Mouse (Mus musculus): ENCODE measurements at regions not wholly inside any gene's neighbourhood (a gene's known extent, or its start where the extent isn't known, plus 50 kb on each side); places are given as distances from the start of the nearest gene placed in this dataset.
A peak's percentile ranks its signal among the peaks of the same experiment; 100 is the strongest.

- TF ChIP-seq POLR2A (IDR thresholded peaks at IDR 0.05; ENCODE audit: borderline replicate concordance, extremely low read depth, insufficient read depth, insufficient read length, poor library complexity, severe bottlenecking) (no peak), CTCF (IDR thresholded peaks at IDR 0.05; ENCODE audit: borderline replicate concordance, extremely low read depth, insufficient read depth, insufficient read length) (no peak)
- DNase-seq (ENCODE audit: low read depth), result no peak
These were observed 118.1 kb upstream of the Far2 start for GRCm38 (mm10) chr6:147928951-147929350.

- TF ChIP-seq POLR2A (IDR thresholded peaks at IDR 0.05; ENCODE audit: borderline replicate concordance, extremely low read depth, insufficient read depth, insufficient read length, poor library complexity, severe bottlenecking), result no peak
- TF ChIP-seq CTCF (IDR thresholded peaks at IDR 0.05; ENCODE audit: borderline replicate concordance, extremely low read depth, insufficient read depth, insufficient read length), result no peak
- no peak for DNase-seq (ENCODE audit: low read depth)
These were observed 103.0 kb upstream of the Far2 start for GRCm38 (mm10) chr6:147944020-147944419.

GRCm38 (mm10) chr6:147944940-147945676, 102.0 kb upstream of the Far2 start:
- TF ChIP-seq POLR2A (IDR thresholded peaks at IDR 0.05; ENCODE audit: borderline replicate concordance, extremely low read depth, insufficient read depth, insufficient read length, poor library complexity, severe bottlenecking) (no peak), CTCF (IDR thresholded peaks at IDR 0.05; ENCODE audit: borderline replicate concordance, extremely low read depth, insufficient read depth, insufficient read length) (no peak)
- DNase-seq (ENCODE audit: low read depth), result no peak

GRCm38 (mm10) chr6:147947997-147948396, 99.1 kb upstream of the Far2 start:
- DNase-seq (ENCODE audit: low read depth), result peak; percentile 65
- no peak for TF ChIP-seq POLR2A (IDR thresholded peaks at IDR 0.05; ENCODE audit: borderline replicate concordance, extremely low read depth, insufficient read depth, insufficient read length, poor library complexity, severe bottlenecking)
- TF ChIP-seq CTCF (IDR thresholded peaks at IDR 0.05; ENCODE audit: borderline replicate concordance, extremely low read depth, insufficient read depth, insufficient read length), result no peak

- no peak for DNase-seq (ENCODE audit: low read depth)
- TF ChIP-seq POLR2A (IDR thresholded peaks at IDR 0.05; ENCODE audit: borderline replicate concordance, extremely low read depth, insufficient read depth, insufficient read length, poor library complexity, severe bottlenecking) (no peak), CTCF (IDR thresholded peaks at IDR 0.05; ENCODE audit: borderline replicate concordance, extremely low read depth, insufficient read depth, insufficient read length) (no peak)
These were observed 95.4 kb upstream of the Far2 start for GRCm38 (mm10) chr6:147951642-147952041.

GRCm38 (mm10) chr6:147953058-147953679, 93.9 kb upstream of the Far2 start:
- peak; percentile 70 for DNase-seq (ENCODE audit: low read depth)

GRCm38 (mm10) chr6:147953753-147954152, 93.3 kb upstream of the Far2 start:
- no peak for DNase-seq (ENCODE audit: low read depth)
- no peak for TF ChIP-seq CTCF (IDR thresholded peaks at IDR 0.05; ENCODE audit: borderline replicate concordance, extremely low read depth, insufficient read depth, insufficient read length)
- TF ChIP-seq POLR2A (IDR thresholded peaks at IDR 0.05; ENCODE audit: borderline replicate concordance, extremely low read depth, insufficient read depth, insufficient read length, poor library complexity, severe bottlenecking), result no peak

More at GRCm38 (mm10) chr6:147953058-147953679, 93.9 kb upstream of the Far2 start:
- TF ChIP-seq CTCF (IDR thresholded peaks at IDR 0.05; ENCODE audit: borderline replicate concordance, extremely low read depth, insufficient read depth, insufficient read length), result peak; percentile 42; the same call in 1 of the 2 replicates
- no peak for TF ChIP-seq POLR2A (IDR thresholded peaks at IDR 0.05; ENCODE audit: borderline replicate concordance, extremely low read depth, insufficient read depth, insufficient read length, poor library complexity, severe bottlenecking)

- DNase-seq (ENCODE audit: low read depth), result no peak
- TF ChIP-seq CTCF (IDR thresholded peaks at IDR 0.05; ENCODE audit: borderline replicate concordance, extremely low read depth, insufficient read depth, insufficient read length), result no peak
- no peak for TF ChIP-seq POLR2A (IDR thresholded peaks at IDR 0.05; ENCODE audit: borderline replicate concordance, extremely low read depth, insufficient read depth, insufficient read length, poor library complexity, severe bottlenecking)
These were observed 92.8 kb upstream of the Far2 start for GRCm38 (mm10) chr6:147954253-147954652.

- DNase-seq (ENCODE audit: low read depth), result peak; percentile 33
- TF ChIP-seq CTCF (IDR thresholded peaks at IDR 0.05; ENCODE audit: borderline replicate concordance, extremely low read depth, insufficient read depth, insufficient read length) (peak; percentile 30; the same call in 1 of the 2 replicates), POLR2A (IDR thresholded peaks at IDR 0.05; ENCODE audit: borderline replicate concordance, extremely low read depth, insufficient read depth, insufficient read length, poor library complexity, severe bottlenecking) (no peak)
These were observed 91.9 kb upstream of the Far2 start for GRCm38 (mm10) chr6:147954967-147955830.

- TF ChIP-seq CTCF (IDR thresholded peaks at IDR 0.05; ENCODE audit: borderline replicate concordance, extremely low read depth, insufficient read depth, insufficient read length) (no peak), POLR2A (IDR thresholded peaks at IDR 0.05; ENCODE audit: borderline replicate concordance, extremely low read depth, insufficient read depth, insufficient read length, poor library complexity, severe bottlenecking) (no peak)
- no peak for DNase-seq (ENCODE audit: low read depth)
These were observed 82.3 kb upstream of the Far2 start for GRCm38 (mm10) chr6:147964739-147965138.

GRCm38 (mm10) chr6:147970162-147970608, 76.9 kb upstream of the Far2 start:
- TF ChIP-seq CTCF (IDR thresholded peaks at IDR 0.05; ENCODE audit: borderline replicate concordance, extremely low read depth, insufficient read depth, insufficient read length) (no peak), POLR2A (IDR thresholded peaks at IDR 0.05; ENCODE audit: borderline replicate concordance, extremely low read depth, insufficient read depth, insufficient read length, poor library complexity, severe bottlenecking) (no peak)
- no peak for DNase-seq (ENCODE audit: low read depth)

Measured in brain, embryonic 14.5 days (tissue).